Mouse (Mus musculus): ENCODE data around the gene Acer3.

Gene Acer3

DNA sequence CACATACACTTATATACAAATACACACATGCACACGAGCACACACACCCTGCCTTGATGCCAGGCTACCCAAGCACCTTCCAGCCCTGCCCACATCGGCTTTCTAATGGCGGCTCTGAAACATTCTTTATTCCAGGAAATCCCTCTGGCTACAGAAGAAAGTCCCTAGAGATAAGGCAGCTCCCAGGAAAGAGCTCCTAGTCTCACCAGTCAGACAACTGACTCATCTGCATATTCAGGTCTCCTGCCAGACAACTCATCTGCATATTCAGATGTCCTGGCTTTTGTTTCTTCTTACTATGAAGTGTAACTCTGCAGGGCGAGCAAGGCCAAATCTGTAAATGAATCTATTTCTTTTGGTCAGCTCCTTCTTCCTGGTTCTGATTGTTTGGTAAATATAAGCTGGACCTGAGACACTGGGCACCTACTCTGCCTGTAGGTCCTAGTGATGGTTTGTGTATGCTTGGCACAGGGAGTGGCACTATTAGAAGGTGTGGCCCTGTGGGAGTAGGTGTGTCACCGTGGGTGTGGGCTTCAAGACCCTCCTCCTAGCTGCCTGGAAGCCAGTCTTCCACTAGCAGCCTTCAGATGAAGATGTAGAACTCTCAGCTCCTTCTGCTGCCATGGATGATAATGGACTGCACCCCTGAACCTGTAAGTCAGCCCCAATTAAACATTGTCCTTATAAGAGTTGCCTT lies 163.2 kb downstream of the Acer3 start:
- ChIA-PET CTCF (interaction anchor here (0.5 to 4.7 kb wide), 30 partner anchors 8 to 449 kb away, joined by 3 to 46 read pairs (median 4); partner anchors contain the start of genes Capn5 (in 2 of the 4), Omp (in 2 of the 4), Aqp11 (in 1 of the 4) and Tsku (in 1 of the 4)), POLR2A (interaction anchor here (0.6 to 5.5 kb wide), 44 partner anchors 8 to 1308 kb away, joined by 3 to 44 read pairs (median 5); partner anchors contain the start of genes Capn5 (in 2 of the 4), Omp (in 2 of the 4), Aamdc (in 1 of the 4) and Aqp11 (in 1 of the 4))
